Mouse (Mus musculus): ENCODE measurements at regions not wholly inside any gene's neighbourhood (a gene's known extent, or its start where the extent isn't known, plus 50 kb on each side); places are given as distances from the start of the nearest gene placed in this dataset.

DNA sequence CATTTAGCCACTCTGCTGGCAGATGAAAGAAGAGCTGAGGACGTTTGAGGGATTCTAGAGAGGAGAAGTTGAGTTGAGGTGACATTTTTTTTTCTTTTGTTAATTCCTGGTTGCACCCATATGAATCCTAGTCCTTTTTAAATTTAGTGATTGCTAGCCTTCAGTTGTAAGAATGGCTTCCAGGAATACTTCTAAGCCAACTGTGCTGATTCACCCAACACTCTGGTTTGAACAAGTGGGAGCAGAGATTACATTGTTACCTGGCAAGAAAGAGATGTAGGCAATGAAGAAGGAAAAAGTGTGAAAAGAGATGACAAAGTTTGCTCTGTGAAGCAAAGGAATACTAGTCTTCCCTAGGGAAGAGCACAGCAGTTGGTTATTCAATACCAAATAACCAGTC, 261.1 kb upstream of the Kcnq5 start:
- Histone ChIP-seq H3K4me1 (ENCODE audit: control insufficient read depth, insufficient read depth, low read length) (no peaks in the 10 kb centered on the region), H3K4me3 (ENCODE audit: insufficient read depth, low read depth, low read length) (no peak overlapping the region), H3K27ac (replicated peaks; ENCODE audit: insufficient read depth, low read depth, low read length) (no peak overlapping the region), H3K36me3 (ENCODE audit: control insufficient read depth, insufficient read depth, low read length) (no peaks in the 10 kb centered on the region), H3K9ac (ENCODE audit: low read depth, low read length) (no peak overlapping the region), H3K79me2 (ENCODE audit: control insufficient read depth, insufficient read depth, low read length) (no peaks in the 10 kb centered on the region), H3K27me3 (ENCODE audit: control insufficient read depth, insufficient read depth, low read length) (no peaks in the 10 kb centered on the region)
- DNase-seq (ENCODE audit: extremely low read depth, low read depth, low spot score): no peak
- no peak for TF ChIP-seq POLR2A (IDR thresholded peaks at IDR 0.05; ENCODE audit: extremely low read depth, insufficient read depth, low read length)
- TF ChIP-seq CTCF (IDR thresholded peaks at IDR 0.05; ENCODE audit: low read depth, low read length): no peak
- WGBS: 20% methylated on average over 1 of the region's 1 CpGs

DNA sequence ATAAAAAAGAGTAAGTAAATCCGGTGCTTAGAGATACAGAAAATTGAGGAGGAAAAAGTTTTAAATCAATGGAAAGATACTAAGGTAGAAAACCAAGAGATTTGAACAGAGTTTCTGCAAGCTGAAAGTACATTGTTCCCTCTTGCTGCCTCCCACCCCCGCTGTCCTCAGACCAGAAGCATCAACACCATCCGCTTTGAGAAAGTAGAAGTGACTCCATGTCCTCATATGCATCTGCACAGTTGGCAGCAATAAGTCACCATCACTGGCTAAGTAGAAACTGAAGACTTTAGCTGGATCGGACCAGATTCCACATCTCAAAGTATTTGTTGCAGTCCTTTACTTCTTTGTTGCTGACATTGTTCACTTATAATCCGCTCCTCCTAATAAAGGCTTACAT, 250.1 kb upstream of the Kcnq5 start:
- Histone ChIP-seq H3K4me3 (ENCODE audit: insufficient read depth, low read depth, low read length) (no peak overlapping the region), H3K27me3 (ENCODE audit: control insufficient read depth, insufficient read depth, low read length) (no peaks in the 10 kb centered on the region), H3K27ac (replicated peaks; ENCODE audit: insufficient read depth, low read depth, low read length) (no peak overlapping the region), H3K79me2 (ENCODE audit: control insufficient read depth, insufficient read depth, low read length) (no peaks in the 10 kb centered on the region), H3K9ac (ENCODE audit: low read depth, low read length) (no peak overlapping the region), H3K36me3 (ENCODE audit: control insufficient read depth, insufficient read depth, low read length) (no peaks in the 10 kb centered on the region), H3K4me1 (ENCODE audit: control insufficient read depth, insufficient read depth, low read length) (no peaks in the 10 kb centered on the region)
- WGBS: 87% methylated on average over 5 of the region's 5 CpGs
- no peak for DNase-seq (ENCODE audit: extremely low read depth, low read depth, low spot score)
- no peak for TF ChIP-seq CTCF (IDR thresholded peaks at IDR 0.05; ENCODE audit: low read depth, low read length)
- no peak for TF ChIP-seq POLR2A (IDR thresholded peaks at IDR 0.05; ENCODE audit: extremely low read depth, insufficient read depth, low read length)

DNA sequence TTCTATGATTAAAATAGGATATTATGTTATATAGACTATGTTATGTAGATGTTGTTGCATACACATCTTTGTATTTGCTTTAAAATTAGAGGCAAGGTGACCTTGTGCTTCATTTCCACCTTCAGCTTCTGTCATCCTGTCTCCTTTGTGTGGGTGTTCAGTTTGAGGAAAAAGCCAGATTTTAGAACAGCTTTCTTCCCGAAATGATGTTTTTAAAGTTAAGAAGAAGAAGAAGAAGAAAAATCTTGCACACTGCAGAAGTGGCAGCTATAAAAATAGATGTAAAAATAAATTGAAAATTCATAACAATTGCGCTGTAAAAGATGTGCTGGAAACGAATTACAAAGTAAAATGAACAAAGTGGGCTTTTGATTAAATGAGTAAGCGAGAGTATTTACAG, 249.5 kb upstream of the Kcnq5 start:
- TF ChIP-seq CTCF (IDR thresholded peaks at IDR 0.05; ENCODE audit: low read depth, low read length) (no peak), POLR2A (IDR thresholded peaks at IDR 0.05; ENCODE audit: extremely low read depth, insufficient read depth, low read length) (no peak)
- Histone ChIP-seq H3K27ac (replicated peaks; ENCODE audit: insufficient read depth, low read depth, low read length) (no peak overlapping the region), H3K9ac (ENCODE audit: low read depth, low read length) (no peak overlapping the region), H3K36me3 (ENCODE audit: control insufficient read depth, insufficient read depth, low read length) (no peaks in the 10 kb centered on the region), H3K27me3 (ENCODE audit: control insufficient read depth, insufficient read depth, low read length) (no peaks in the 10 kb centered on the region), H3K79me2 (ENCODE audit: control insufficient read depth, insufficient read depth, low read length) (no peaks in the 10 kb centered on the region), H3K4me1 (ENCODE audit: control insufficient read depth, insufficient read depth, low read length) (no peaks in the 10 kb centered on the region), H3K4me3 (ENCODE audit: insufficient read depth, low read depth, low read length) (no peak overlapping the region)
- 83% methylated on average over 4 of the region's 4 CpGs for WGBS
- no peak for DNase-seq (ENCODE audit: extremely low read depth, low read depth, low spot score)

- TF ChIP-seq CTCF (IDR thresholded peaks at IDR 0.05; ENCODE audit: low read depth, low read length): no peak
- TF ChIP-seq POLR2A (IDR thresholded peaks at IDR 0.05; ENCODE audit: extremely low read depth, insufficient read depth, low read length): no peak
- 77% methylated on average over 6 of the region's 6 CpGs for WGBS
Observed at GRCm38 (mm10) chr1:22210621-22211020, 248.9 kb upstream of the Kcnq5 start.

DNA sequence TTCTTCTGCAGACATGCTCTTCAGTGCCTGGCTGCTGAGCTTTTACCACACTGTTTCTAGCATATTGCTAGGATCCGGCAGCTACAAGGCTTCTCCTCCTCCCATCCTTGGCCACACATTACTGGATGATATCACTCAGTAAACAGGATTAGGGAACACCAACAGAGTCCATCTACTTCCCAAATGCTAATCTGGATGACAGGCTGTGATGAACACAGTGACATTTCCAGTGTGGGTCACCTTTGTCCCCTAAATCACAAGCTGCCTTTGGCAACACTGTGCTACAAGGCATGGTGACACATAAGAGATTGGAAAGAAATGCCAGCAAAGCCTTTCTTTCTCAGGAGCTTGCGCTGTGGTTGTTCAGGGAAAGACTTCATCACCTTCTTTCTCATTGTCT, 246.5 kb upstream of the Kcnq5 start:
- no peak overlapping the region for H3K9ac ChIP-seq (ENCODE audit: low read depth, low read length)
- H3K27ac ChIP-seq (replicated peaks; ENCODE audit: insufficient read depth, low read depth, low read length): no peak overlapping the region
- H3K4me3 ChIP-seq (ENCODE audit: insufficient read depth, low read depth, low read length): no peak overlapping the region
- DNase-seq (ENCODE audit: extremely low read depth, low read depth, low spot score): no peak
- WGBS: 90% methylated on average over 2 of the region's 2 CpGs
- TF ChIP-seq POLR2A (IDR thresholded peaks at IDR 0.05; ENCODE audit: extremely low read depth, insufficient read depth, low read length) (no peak), CTCF (IDR thresholded peaks at IDR 0.05; ENCODE audit: low read depth, low read length) (no peak)
- H3K27me3 ChIP-seq (ENCODE audit: control insufficient read depth, insufficient read depth, low read length): no peaks in the 10 kb centered on the region
- no peaks in the 10 kb centered on the region for H3K4me1 ChIP-seq (ENCODE audit: control insufficient read depth, insufficient read depth, low read length)
- H3K36me3 ChIP-seq (ENCODE audit: control insufficient read depth, insufficient read depth, low read length): no peaks in the 10 kb centered on the region
- no peaks in the 10 kb centered on the region for H3K79me2 ChIP-seq (ENCODE audit: control insufficient read depth, insufficient read depth, low read length)

More at GRCm38 (mm10) chr1:22210621-22211020, 248.9 kb upstream of the Kcnq5 start:
- no peaks in the 10 kb centered on the region for H3K27me3 ChIP-seq (ENCODE audit: control insufficient read depth, insufficient read depth, low read length)
- no peaks in the 10 kb centered on the region for H3K4me1 ChIP-seq (ENCODE audit: control insufficient read depth, insufficient read depth, low read length)
- no peak for DNase-seq (ENCODE audit: extremely low read depth, low read depth, low spot score)
- no peaks in the 10 kb centered on the region for H3K79me2 ChIP-seq (ENCODE audit: control insufficient read depth, insufficient read depth, low read length)
- H3K27ac ChIP-seq (replicated peaks; ENCODE audit: insufficient read depth, low read depth, low read length): no peak overlapping the region
- H3K36me3 ChIP-seq (ENCODE audit: control insufficient read depth, insufficient read depth, low read length): no peaks in the 10 kb centered on the region
- no peak overlapping the region for H3K4me3 ChIP-seq (ENCODE audit: insufficient read depth, low read depth, low read length)
- no peak overlapping the region for H3K9ac ChIP-seq (ENCODE audit: low read depth, low read length)

DNA sequence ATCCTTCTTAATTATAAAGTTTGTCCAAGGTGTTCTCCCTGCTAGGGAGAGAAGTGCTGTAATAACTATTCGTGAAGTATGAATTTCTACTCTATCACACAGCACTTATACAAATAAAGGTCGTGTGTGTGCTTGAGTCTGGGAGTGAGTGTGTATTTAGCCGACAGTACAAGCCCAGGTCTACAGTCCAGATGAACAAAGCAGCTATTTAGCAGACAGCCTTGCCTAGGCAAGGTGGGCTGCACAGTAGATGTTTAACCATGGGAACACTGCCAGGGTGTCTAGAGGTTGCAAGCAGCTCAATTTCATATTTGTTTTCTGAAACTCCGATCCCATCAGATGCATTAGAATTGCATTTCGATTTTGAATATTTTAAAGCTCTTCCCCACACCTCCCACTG, 245.2 kb upstream of the Kcnq5 start:
- H3K27me3 ChIP-seq (ENCODE audit: control insufficient read depth, insufficient read depth, low read length): no peaks in the 10 kb centered on the region
- H3K36me3 ChIP-seq (ENCODE audit: control insufficient read depth, insufficient read depth, low read length): no peaks in the 10 kb centered on the region
- H3K79me2 ChIP-seq (ENCODE audit: control insufficient read depth, insufficient read depth, low read length): no peaks in the 10 kb centered on the region
- no peak overlapping the region for H3K4me3 ChIP-seq (ENCODE audit: insufficient read depth, low read depth, low read length)
- no peak for DNase-seq (ENCODE audit: extremely low read depth, low read depth, low spot score)
- no peak overlapping the region for H3K9ac ChIP-seq (ENCODE audit: low read depth, low read length)
- H3K4me1 ChIP-seq (ENCODE audit: control insufficient read depth, insufficient read depth, low read length): no peaks in the 10 kb centered on the region
- TF ChIP-seq POLR2A (IDR thresholded peaks at IDR 0.05; ENCODE audit: extremely low read depth, insufficient read depth, low read length): no peak
- 66% methylated on average over 5 of the region's 5 CpGs for WGBS
- no peak overlapping the region for H3K27ac ChIP-seq (replicated peaks; ENCODE audit: insufficient read depth, low read depth, low read length)

Measured in liver, adult 2 months (tissue).